Mouse (Mus musculus) heart, embryonic 10.5 days (tissue): ENCODE data around the gene Tapt1. TPM values are rescaled to one million over a fixed set of nuclear protein-coding genes. Genes with fewer than 3 reads are reported as not detected.

Experiments used
- DNase-seq: peaks from one replicate; pipeline ENCODE4 v3.0.0-alpha.2; 2017; ENCODE audit warnings: low spot score
- H3K27ac ChIP-seq: fragments of 300-500 bp; sonication (generic); 2 replicates; pipeline ENCODE4 v1.5.1; 2016; ENCODE audit warnings: mild to moderate bottlenecking
- H3K27me3 ChIP-seq: fragments of 300-500 bp; sonication (generic); 2 replicates; pipeline ENCODE4 v1.6.1; 2016; ENCODE audit warnings: mild to moderate bottlenecking; ENCODE audit not compliant: poor library complexity, insufficient read depth, severe bottlenecking
- H3K36me3 ChIP-seq: fragments of 300-500 bp; sonication (generic); 2 replicates; pipeline ENCODE4 v1.6.1; 2016; ENCODE audit warnings: mild to moderate bottlenecking, moderate library complexity
- H3K4me1 ChIP-seq: fragments of 300-500 bp; sonication (generic); 2 replicates; pipeline ENCODE4 v1.6.1; 2016; ENCODE audit warnings: mild to moderate bottlenecking
- H3K4me3 ChIP-seq: fragments of 300-500 bp; sonication (generic); 2 replicates; pipeline ENCODE4 v1.5.1; 2016; ENCODE audit warnings: mild to moderate bottlenecking, moderate library complexity
- H3K9me3 ChIP-seq: fragments of 300-500 bp; sonication (generic); 2 replicates; pipeline ENCODE4 v1.6.1; 2016; ENCODE audit warnings: mild to moderate bottlenecking, moderate library complexity
- WGBS: fragments of 180-500 bp; shearing (Covaris S2); methylation state at CpG from one replicate; pipeline ENCODE4 v1.1.7; 2016; 5-methylcytosine and 5-hydroxymethylcytosine counted together
- polyA plus RNA-seq: library from polyadenylated mRNA; unstranded; fragments of >200 nt; fragmentation: Nextera tagmentation; extraction: Ambion mirVana; gene quantifications from 2 replicates; pipeline ENCODE4 v1.2.1, GENCODE M21; 2016

The Tapt1 gene
- polyA plus RNA-seq, 1 experiment from 2014 or later, result 29.1 TPM

DNA sequence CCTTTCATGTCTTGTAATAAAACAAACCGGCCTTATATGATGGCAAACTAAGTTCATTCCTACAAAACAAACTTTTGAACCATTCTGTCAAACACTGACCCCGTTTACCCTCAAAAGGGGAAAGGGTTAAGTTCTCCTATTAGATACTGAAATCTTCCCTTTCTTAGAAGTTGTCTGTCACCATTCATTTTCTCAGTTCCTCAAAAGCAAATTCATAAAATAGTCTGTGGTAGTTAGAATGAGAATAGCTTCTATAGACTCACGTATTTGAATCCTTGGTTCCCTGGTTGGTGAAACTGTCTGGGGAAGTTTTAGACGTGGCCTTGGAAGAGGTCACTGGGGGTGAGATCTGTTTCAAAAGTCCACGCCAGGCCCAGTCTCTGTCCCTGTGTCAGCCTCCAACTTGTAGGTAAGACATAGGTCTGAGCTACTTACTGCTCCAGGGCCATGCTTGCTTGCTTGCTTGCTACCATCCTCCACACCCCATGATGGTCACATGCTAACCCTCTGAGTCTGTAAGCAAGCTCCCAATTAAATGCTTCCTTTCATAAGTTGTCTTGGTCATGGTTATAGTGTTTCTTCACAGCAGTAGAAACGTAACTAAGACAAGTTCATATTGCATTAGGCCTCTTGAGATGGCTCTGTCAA is 14.5 kb downstream of the Tapt1 start:
- Histone ChIP-seq H3K4me3 (no peak overlapping the region), H3K9me3 (no peaks in the 10 kb centered on the region), H3K27me3 (no peaks in the 10 kb centered on the region), H3K27ac (no peak overlapping the region), H3K4me1 (peaks cover 3% of the 10 kb centered on the region; the same call in 1 of the 2 replicates), H3K36me3 (peaks cover 15% of the 10 kb centered on the region; the same call in 1 of the 2 replicates)
- no peak for DNase-seq
- 88% methylated on average over 6 of the region's 6 CpGs for WGBS

DNA sequence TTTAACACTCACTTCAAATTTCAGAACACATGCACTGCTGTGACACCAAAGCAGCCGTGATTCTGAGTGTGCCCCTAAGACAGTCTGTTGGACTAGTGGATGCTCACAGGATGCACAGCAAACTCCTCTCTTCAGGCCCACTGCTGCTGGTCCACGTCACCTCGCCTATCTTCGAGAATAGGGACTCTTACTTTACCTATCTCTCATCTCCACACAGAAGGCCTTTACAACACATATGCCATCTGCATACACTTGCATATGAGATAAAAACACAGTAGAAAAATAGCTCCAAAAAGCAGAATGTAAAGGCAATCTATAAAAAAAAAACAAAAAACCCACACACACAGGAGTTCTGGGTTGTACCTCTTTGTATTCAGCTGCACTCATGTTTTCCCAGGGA is 19.1 kb downstream of the Tapt1 start:
- DNase-seq, result no peak
- H3K4me1 ChIP-seq, result peaks cover 3% of the 10 kb centered on the region; the same call in 1 of the 2 replicates
- no peak overlapping the region for H3K27ac ChIP-seq
- H3K9me3 ChIP-seq, result no peaks in the 10 kb centered on the region
- 89% methylated on average over 4 of the region's 4 CpGs for WGBS
- H3K27me3 ChIP-seq, result no peaks in the 10 kb centered on the region
- H3K36me3 ChIP-seq, result peaks cover 12% of the 10 kb centered on the region; the same call in 1 of the 2 replicates
- no peak overlapping the region for H3K4me3 ChIP-seq

DNA sequence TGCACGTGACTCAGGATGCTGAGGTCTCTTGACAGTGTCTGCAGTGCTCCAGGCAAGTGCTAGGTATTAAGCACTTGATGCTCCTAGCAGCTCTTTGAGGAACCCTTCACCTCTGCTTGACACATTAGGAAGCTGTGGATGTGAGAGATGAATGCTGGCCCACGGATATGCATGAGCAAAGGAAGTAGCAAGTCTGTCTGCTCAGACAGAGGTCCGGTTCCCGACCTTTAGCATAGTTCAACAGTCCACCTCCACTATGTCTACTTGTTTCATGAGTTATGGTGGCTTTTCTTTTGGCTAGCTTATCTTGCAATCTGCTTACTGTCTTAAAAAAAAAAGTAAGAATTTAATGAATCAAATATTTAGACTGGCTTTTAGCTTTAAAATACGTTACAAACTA is 19.8 kb downstream of the Tapt1 start:
- WGBS, result 84% methylated on average over 5 of the region's 5 CpGs
- DNase-seq, result no peak
- H3K36me3 ChIP-seq, result peaks cover 8% of the 10 kb centered on the region; the same call in 1 of the 2 replicates
- no peak overlapping the region for H3K4me3 ChIP-seq
- H3K4me1 ChIP-seq, result peaks cover 3% of the 10 kb centered on the region; the same call in 1 of the 2 replicates
- no peaks in the 10 kb centered on the region for H3K9me3 ChIP-seq
- H3K27ac ChIP-seq, result no peak overlapping the region
- H3K27me3 ChIP-seq, result no peaks in the 10 kb centered on the region

DNA sequence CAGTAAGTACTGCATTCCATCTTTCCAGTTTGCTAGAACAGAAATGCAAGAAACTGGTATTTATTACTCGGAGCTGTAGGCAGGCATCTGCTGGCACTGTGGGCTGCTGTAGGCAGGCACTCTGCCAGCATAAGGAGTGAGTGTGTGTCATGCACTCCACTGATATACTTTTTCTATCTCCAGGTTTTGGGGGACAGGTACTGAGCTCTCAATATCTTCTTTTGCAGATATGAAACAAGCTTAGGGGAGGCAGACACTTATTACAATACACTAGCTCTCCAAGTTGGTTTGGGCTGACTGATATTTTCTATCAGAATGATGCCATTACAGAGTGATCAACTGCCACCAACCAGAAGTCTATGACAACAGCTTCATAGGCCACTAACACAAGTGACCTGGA is 23.0 kb downstream of the Tapt1 start:
- WGBS, result 80% methylated on average over 1 of the region's 1 CpGs
- Histone ChIP-seq H3K4me1 (no peaks in the 10 kb centered on the region; the same call in 1 of the 2 replicates), H3K27ac (no peak overlapping the region), H3K27me3 (no peaks in the 10 kb centered on the region), H3K9me3 (no peaks in the 10 kb centered on the region), H3K36me3 (peaks cover 14% of the 10 kb centered on the region; the same call in 1 of the 2 replicates), H3K4me3 (no peak overlapping the region)
- no peak for DNase-seq

DNA sequence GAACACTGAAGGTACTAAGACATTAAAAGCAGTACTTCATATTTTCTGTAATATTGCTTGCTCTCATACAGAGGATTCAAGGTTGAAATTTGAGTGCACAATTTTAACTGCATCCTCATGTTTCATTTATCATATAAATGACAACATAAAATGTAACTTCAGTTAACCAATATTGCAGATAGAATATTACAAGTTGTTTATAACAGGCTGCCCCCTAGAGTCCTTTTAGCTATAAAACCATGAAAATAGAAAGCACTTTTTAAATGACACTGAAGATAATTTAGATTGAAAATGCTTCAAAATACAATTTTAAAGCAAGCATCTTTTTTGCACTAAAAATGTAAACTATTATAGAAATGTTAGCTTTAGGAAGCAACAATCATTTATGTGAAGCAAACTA is 24.8 kb downstream of the Tapt1 start:
- Histone ChIP-seq H3K36me3 (peaks cover 14% of the 10 kb centered on the region; the same call in 1 of the 2 replicates), H3K27me3 (no peaks in the 10 kb centered on the region)
- no peak for DNase-seq

DNA sequence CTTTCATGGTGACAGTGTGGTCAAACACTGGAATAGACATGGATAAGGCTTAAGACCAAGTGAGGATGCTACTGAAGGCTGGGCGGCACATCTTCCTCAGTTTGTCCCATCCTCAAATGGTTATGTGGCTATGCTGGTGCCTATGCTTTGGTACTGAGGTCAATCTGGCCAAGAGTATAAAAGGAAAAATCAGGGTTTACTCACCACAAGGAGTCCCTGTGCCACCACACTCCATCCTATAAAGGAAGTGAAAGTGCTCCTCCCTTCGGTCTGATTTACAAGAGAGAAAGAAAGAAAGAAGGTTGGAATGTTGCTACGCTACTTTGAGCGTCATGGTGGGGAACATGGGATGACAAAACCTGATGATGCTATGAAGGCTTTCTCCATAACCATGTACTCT is 27.3 kb downstream of the Tapt1 start:
- Histone ChIP-seq H3K9me3 (no peaks in the 10 kb centered on the region), H3K27me3 (no peaks in the 10 kb centered on the region), H3K4me1 (peaks cover 4% of the 10 kb centered on the region), H3K36me3 (peaks cover 10% of the 10 kb centered on the region; the same call in 1 of the 2 replicates), H3K27ac (no peak overlapping the region), H3K4me3 (no peak overlapping the region)
- no peak for DNase-seq
- WGBS, result 92% methylated on average over 4 of the region's 4 CpGs

More for the DNA sequence above, 24.8 kb downstream of the Tapt1 start:
- Histone ChIP-seq H3K4me1 (peaks cover 4% of the 10 kb centered on the region), H3K27ac (no peak overlapping the region), H3K9me3 (no peaks in the 10 kb centered on the region), H3K4me3 (no peak overlapping the region)

DNA sequence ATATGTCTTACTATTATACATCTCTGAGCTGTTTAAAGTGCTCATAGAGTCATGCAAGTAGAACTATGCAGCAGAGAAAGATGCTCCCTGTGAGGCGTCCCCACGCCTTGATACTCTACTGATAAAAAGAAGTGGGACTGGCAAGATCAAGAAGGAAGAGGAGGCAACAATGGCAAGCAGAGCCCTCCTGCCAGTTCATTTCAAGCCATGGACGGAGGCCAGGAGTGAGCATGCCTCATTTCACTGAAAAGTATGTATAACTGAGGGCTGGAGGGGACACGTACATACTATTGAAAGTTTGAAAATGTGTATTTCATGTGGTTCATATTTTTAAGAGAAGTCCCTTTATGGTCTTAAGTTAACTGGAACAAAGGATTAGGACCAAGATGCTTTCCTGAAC is 28.0 kb downstream of the Tapt1 start:
- Histone ChIP-seq H3K27ac (no peak overlapping the region), H3K4me3 (no peak overlapping the region), H3K36me3 (peaks cover 16% of the 10 kb centered on the region; the same call in 1 of the 2 replicates), H3K4me1 (peaks cover 4% of the 10 kb centered on the region), H3K9me3 (no peaks in the 10 kb centered on the region), H3K27me3 (no peaks in the 10 kb centered on the region)
- 80% methylated on average over 4 of the region's 4 CpGs for WGBS
- DNase-seq, result no peak

DNA sequence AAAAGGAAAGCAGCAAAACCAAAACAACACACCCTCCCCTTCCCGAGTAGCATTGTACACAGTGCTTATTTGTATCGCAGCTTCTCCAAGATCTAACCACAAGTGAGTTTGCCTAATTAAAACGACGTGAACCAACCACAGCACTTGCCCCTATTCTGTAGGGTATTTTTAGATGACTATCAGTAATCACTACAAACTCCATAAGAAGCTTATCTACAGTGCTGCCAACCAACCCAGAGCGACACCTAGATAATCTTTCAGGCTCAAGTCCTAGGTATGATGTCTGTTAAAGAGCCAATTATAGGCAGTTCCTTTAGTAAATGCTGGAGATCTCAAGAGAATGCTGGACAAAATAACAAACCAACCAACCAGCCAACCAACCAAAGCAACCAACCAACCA is 28.6 kb downstream of the Tapt1 start:
- peaks cover 4% of the 10 kb centered on the region for H3K4me1 ChIP-seq
- H3K4me3 ChIP-seq, result no peak overlapping the region
- H3K27ac ChIP-seq, result no peak overlapping the region
- H3K36me3 ChIP-seq, result peaks cover 23% of the 10 kb centered on the region
- H3K27me3 ChIP-seq, result no peaks in the 10 kb centered on the region
- WGBS, result 41% methylated on average over 5 of the region's 5 CpGs
- H3K9me3 ChIP-seq, result no peaks in the 10 kb centered on the region
- no peak for DNase-seq

DNA sequence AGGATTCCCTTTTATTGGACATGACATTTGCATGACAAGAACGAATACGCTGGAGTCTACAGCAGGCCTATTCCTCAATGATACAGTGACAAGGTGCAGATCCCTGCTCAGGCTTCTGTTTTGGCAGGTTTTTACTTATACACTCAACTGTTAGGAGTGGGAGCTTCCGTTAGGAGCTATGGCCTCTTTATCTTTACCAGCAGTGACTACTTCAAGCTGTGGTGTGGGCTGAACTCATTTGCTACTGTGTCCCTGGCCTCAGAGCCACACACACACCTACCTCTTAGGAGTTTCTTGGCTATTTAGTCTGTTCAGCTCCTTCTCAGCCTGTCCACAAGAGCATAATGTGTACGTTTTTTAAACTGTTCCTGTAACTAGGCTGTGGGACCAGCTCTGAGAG is 30.3 kb downstream of the Tapt1 start:
- no peak overlapping the region for H3K27ac ChIP-seq
- H3K4me1 ChIP-seq, result peaks cover 4% of the 10 kb centered on the region
- H3K4me3 ChIP-seq, result no peak overlapping the region
- WGBS, result 69% methylated on average over 4 of the region's 4 CpGs
- H3K27me3 ChIP-seq, result no peaks in the 10 kb centered on the region
- DNase-seq, result no peak
- no peaks in the 10 kb centered on the region for H3K9me3 ChIP-seq
- peaks cover 27% of the 10 kb centered on the region for H3K36me3 ChIP-seq

DNA sequence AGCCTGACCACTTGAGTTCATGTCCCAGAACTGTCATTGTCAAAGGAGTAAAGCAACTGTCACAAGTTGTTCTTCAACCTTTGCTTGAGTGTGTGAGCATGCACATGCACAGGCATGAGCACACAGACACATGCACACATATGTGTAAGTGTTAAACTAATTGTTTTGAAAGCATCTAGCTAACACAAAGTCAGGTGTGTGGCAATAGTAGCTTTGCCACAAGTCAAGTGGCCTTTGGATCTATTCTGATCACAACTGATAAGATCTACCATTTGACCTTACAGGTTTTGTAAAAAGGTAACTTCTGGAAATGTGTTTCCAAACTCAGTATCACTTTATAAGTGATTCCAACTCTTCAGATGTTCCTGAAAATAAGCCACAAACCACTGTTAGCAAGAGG is 39.1 kb downstream of the Tapt1 start:
- H3K36me3 ChIP-seq, result peaks cover 59% of the 10 kb centered on the region
- no peaks in the 10 kb centered on the region for H3K4me1 ChIP-seq
- H3K4me3 ChIP-seq, result no peak overlapping the region
- no peaks in the 10 kb centered on the region for H3K9me3 ChIP-seq
- no peaks in the 10 kb centered on the region for H3K27me3 ChIP-seq
- no peak overlapping the region for H3K27ac ChIP-seq
- DNase-seq, result no peak

DNA sequence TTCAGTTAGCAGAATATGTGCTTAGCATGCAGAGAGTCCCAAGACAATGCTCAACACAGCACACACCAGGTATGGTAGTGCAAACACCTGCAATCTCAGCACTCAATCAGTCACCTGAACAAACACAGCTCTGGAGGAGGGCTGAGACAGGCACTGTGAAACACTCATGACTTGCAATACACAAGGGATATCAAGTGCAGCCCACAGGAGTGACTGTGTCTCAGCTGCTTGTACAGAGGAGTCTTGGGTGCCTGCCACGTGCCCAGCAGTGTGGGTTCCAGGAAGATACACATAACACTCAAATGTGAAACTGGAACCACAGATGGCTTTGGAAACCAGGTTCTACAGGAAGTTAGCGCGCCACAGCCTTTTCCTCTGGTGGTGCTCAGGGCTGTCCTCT is 44.8 kb downstream of the Tapt1 start:
- no peaks in the 10 kb centered on the region for H3K4me1 ChIP-seq
- DNase-seq, result no peak
- peaks cover 69% of the 10 kb centered on the region for H3K36me3 ChIP-seq
- no peak overlapping the region for H3K4me3 ChIP-seq
- no peak overlapping the region for H3K27ac ChIP-seq
- no peaks in the 10 kb centered on the region for H3K9me3 ChIP-seq
- no peaks in the 10 kb centered on the region for H3K27me3 ChIP-seq
- 96% methylated on average over 3 of the region's 3 CpGs for WGBS

DNA sequence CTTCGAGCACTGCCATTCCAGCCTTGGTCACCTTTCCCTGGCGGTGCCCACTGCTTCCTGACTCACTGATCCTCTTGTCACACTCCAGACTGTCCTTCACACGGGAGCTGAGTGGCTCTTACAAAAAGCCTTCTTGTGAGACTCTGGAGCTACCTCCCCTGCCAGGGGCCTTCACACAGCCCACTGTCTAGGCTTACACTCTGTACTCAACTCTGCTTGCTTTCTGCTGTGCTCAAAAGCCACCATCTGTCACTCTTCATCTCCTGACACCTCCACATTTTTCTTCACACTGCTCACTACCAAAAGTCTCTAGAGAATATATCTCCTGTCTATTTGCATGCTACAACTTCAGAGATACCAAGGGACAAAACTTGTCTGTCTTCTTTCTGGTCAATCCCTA is 46.0 kb downstream of the Tapt1 start:
- DNase-seq, result no peak
- H3K27me3 ChIP-seq, result no peaks in the 10 kb centered on the region
- H3K36me3 ChIP-seq, result peaks cover 72% of the 10 kb centered on the region
- no peak overlapping the region for H3K27ac ChIP-seq
- 69% methylated on average over 3 of the region's 3 CpGs for WGBS
- H3K4me3 ChIP-seq, result no peak overlapping the region
- H3K9me3 ChIP-seq, result no peaks in the 10 kb centered on the region
- H3K4me1 ChIP-seq, result no peaks in the 10 kb centered on the region

DNA sequence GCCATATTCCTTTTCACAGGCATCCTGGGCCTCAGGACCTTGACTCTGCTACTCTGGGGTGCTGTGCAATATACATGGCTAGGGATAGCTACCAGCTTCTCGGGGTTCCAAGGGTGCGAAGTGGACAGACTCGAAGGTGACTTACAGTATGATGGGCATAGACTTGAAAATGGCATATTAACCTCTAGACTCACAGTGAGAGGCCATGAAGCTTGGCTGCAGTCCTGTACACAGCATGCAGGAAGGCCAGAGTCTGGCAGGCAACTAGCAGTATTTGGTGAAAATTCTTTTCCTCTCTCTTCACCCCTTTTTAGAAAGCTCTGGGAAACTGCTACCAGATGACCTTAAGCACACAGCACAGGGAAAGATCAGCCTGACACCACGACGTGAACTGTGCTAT is 52.4 kb downstream of the Tapt1 start:
- peaks cover 49% of the 10 kb centered on the region for H3K36me3 ChIP-seq

DNA sequence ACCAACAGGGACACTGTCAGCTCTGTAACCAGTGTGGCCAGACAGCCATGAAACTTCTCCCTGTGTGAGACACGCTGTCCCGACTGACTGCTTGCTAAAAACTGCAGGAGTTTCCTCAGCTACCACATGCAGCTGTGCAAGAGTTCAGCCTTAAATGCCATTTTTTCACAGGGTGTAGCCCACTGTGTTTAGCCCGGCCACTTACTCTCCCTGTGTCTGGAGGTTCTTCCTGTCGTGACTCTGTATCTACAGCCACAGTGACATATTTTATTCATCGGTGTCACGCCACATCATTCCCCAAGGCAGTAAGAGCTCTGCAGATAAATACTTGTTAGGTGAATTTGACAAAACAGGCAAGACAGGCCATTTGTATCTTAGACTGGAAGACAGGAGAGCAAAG is 59.6 kb downstream of the Tapt1 start:
- Histone ChIP-seq H3K36me3 (no peaks in the 10 kb centered on the region), H3K4me3 (no peak overlapping the region), H3K9me3 (no peaks in the 10 kb centered on the region), H3K27me3 (no peaks in the 10 kb centered on the region), H3K27ac (no peak overlapping the region), H3K4me1 (no peaks in the 10 kb centered on the region; the same call in 1 of the 2 replicates)
- no peak for DNase-seq
- 79% methylated on average over 6 of the region's 6 CpGs for WGBS

More for the DNA sequence above, 52.4 kb downstream of the Tapt1 start:
- 90% methylated on average over 5 of the region's 5 CpGs for WGBS
- no peak overlapping the region for H3K4me3 ChIP-seq
- H3K27ac ChIP-seq, result no peak overlapping the region
- H3K9me3 ChIP-seq, result no peaks in the 10 kb centered on the region
- no peaks in the 10 kb centered on the region for H3K27me3 ChIP-seq
- DNase-seq, result no peak
- no peaks in the 10 kb centered on the region for H3K4me1 ChIP-seq
